Mouse (Mus musculus): Measurements from ENCODE around the gene Commd3. TPM values are rescaled to one million over a fixed set of nuclear protein-coding genes. Genes with fewer than 3 reads are reported as not detected.

The Commd3 gene
- total RNA-seq, 2 experiments from 2014 or later: 81.2 to 85.1 TPM

GRCm38 (mm10) chr2:18718521-18718920 is 46.3 kb downstream of the Commd3 start:
- DNase-seq (ENCODE audit: low spot score in 2 of 2): no peak

GRCm38 (mm10) chr2:18722208-18722830 is 50.1 kb downstream of the Commd3 start:
- no peak for DNase-seq (ENCODE audit: low spot score in 2 of 2)

DNA sequence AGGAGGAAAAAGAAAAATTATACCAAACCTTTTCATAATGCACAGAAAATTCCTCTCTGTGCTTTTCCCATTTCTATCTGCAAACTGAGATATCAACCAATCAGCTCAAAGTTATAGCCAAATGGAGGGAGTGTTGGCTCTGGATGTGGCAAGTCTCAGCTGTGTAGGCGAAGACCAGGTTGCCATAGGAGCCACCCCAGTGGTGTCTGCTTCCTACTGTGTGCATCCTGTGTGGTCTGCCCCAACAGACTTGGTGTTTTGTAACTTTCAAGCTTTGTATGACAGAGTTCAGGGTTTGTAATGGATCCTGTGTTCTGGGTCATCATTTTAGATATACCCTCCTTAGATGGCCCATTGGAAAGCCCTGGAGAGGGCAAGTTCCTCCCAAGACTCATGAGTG is 52.3 kb downstream of the Commd3 start:
- no peak for DNase-seq (ENCODE audit: low spot score in 2 of 2)

Other genes with a start within 250 kb of the Commd3 start
- gene Bmi1, start 4.6 kb downstream of the Commd3 start, total RNA-seq (2021): 10 to 100 TPM; 53.8 to 58.2 TPM
- gene Spag6, start 21.6 kb downstream of the Commd3 start, total RNA-seq (2021): 10 to 100 TPM; 11.4 to 14.3 TPM